Mouse (Mus musculus) bone marrow, adult 2 months (tissue): ENCODE data around the gene Gpsm1.

ENCODE experiments used
- CTCF ChIP-seq: fragments of 200-500 bp; IDR thresholded peaks from 2 replicates; pipeline ENCODE4 v1.5.1; 2011; ENCODE audit warnings: low read length, control low read depth; ENCODE audit not compliant: control insufficient read depth, insufficient read depth
- POLR2A ChIP-seq: fragments of 200-500 bp; IDR thresholded peaks from 2 replicates; pipeline ENCODE4 v1.6.1; 2011; ENCODE audit warnings: low read depth, mild to moderate bottlenecking, control low read depth, low read length, borderline replicate concordance; ENCODE audit not compliant: control insufficient read depth

DNA sequence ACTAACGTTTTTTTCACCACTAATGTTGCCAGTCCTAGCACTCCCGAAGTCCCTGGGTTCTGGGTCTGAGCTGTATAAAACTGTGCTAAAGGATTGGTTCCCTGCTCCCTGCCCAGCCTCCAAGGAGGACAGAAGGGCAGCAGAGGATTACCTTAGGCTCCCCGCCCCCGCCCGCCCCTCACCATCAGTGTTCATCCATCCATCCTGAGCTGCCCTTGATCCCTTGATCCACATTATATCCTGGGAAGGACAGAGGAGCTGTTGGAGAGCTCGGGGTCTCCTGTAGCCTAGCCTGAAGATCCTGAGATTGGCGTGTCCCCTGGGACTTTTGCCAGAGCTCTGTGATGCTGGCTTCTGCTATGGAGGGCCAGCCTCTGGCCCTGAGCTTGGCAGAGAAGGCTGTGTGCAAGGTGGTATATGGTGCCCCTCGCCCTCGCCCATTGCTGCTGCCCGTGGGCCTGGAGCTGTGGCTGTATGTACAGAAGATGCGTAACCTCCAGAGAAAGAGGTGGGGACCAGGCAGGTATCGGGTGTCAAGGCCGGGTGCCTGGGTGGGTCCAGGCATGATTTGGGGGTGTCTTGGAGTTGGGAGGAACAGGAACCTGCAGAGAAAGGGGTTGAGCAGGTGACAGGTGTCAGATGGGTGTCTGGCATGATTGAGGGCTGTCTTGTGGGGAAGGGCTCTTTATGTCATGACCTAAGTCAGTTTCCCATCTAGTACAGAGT is 4.4 kb downstream of the Gpsm1 start:
- TF ChIP-seq CTCF = no peak
- TF ChIP-seq POLR2A = no peak
